Mouse (Mus musculus) forebrain, embryonic 11.5 days (tissue): ENCODE results near the gene Car3. TPM values are rescaled to one million over a fixed set of nuclear protein-coding genes. Genes with fewer than 3 reads are reported as not detected.

Experiments
- ATAC-seq: fragments of 200-750 bp; cut with Nextera tagmentation; replicated peaks from 2 replicates; pipeline ENCODE4 v1.8.0; 2017; ENCODE audit warnings: moderate TSS enrichment; ENCODE audit not compliant: low FRiP score
- DNase-seq: peaks from one replicate; pipeline ENCODE4 v3.0.0-alpha.2; 2017; ENCODE audit warnings: low spot score
- H3K27ac ChIP-seq: fragments of 300-500 bp; sonication (generic); 2 replicates; pipeline ENCODE4 v1.5.1; 2014; ENCODE audit warnings: low read depth, low read length
- H3K27me3 ChIP-seq: fragments of 300-500 bp; sonication (generic); 2 replicates; pipeline ENCODE4 v1.6.1; 2014; ENCODE audit warnings: mild to moderate bottlenecking, low read length, mixed read lengths; ENCODE audit not compliant: control insufficient read depth, insufficient read depth
- H3K36me3 ChIP-seq: fragments of 300-500 bp; sonication (generic); 2 replicates; pipeline ENCODE4 v1.6.1; 2014; ENCODE audit warnings: mild to moderate bottlenecking, low read length, moderate library complexity, mixed read lengths; ENCODE audit not compliant: control insufficient read depth, insufficient read depth
- H3K4me1 ChIP-seq: fragments of 300-500 bp; sonication (generic); replicated peaks from 2 replicates; pipeline ENCODE4 v1.6.1; 2014; ENCODE audit warnings: low read length, mixed read lengths; ENCODE audit not compliant: control insufficient read depth, insufficient read depth
- H3K4me2 ChIP-seq: fragments of 300-500 bp; sonication (generic); 2 replicates; pipeline ENCODE4 v1.6.1; 2014; ENCODE audit warnings: low read depth, mild to moderate bottlenecking, low read length, moderate library complexity, mixed read lengths; ENCODE audit not compliant: severe bottlenecking
- H3K4me3 ChIP-seq: fragments of 300-500 bp; sonication (generic); 2 replicates; pipeline ENCODE4 v1.5.1; 2014; ENCODE audit warnings: low read depth, low read length
- H3K9ac ChIP-seq: fragments of 300-500 bp; sonication (generic); 2 replicates; pipeline ENCODE4 v1.6.1; 2014; ENCODE audit warnings: low read length
- H3K9me3 ChIP-seq: fragments of 300-500 bp; sonication (generic); 2 replicates; pipeline ENCODE4 v1.6.1; 2016; ENCODE audit warnings: low read length, mixed read lengths; ENCODE audit not compliant: control insufficient read depth
- WGBS: fragments of 180-500 bp; shearing (Covaris S2); extraction: QIAGEN DNeasy Blood & Tissue Kit; methylation state at CpG from one replicate; pipeline ENCODE4 v1.1.7; 2014; 5-methylcytosine and 5-hydroxymethylcytosine counted together
- polyA plus RNA-seq: library from polyadenylated mRNA; unstranded; fragments of >200 nt; fragmentation: Nextera tagmentation; extraction: Ambion mirVana; gene quantifications from 2 replicates; pipeline ENCODE4 v1.2.1, GENCODE M21; 2014

The Car3 gene
- polyA plus RNA-seq, 1 experiment from 2014 or later: 1.6 TPM

GRCm38 (mm10) chr3:14865941-14866340 is 2.6 kb downstream of the Car3 start:
- no peak for ATAC-seq
- H3K9ac ChIP-seq: no peak overlapping the region
- WGBS: 70% methylated on average over 2 of the region's 2 CpGs

GRCm38 (mm10) chr3:14869779-14870178 is 6.5 kb downstream of the Car3 start:
- Histone ChIP-seq H3K4me1 (no peaks in the 10 kb centered on the region), H3K9me3 (no peaks in the 10 kb centered on the region), H3K27me3 (no peaks in the 10 kb centered on the region), H3K36me3 (no peaks in the 10 kb centered on the region), H3K4me3 (no peak overlapping the region), H3K9ac (no peak overlapping the region), H3K27ac (no peak overlapping the region), H3K4me2 (no peak overlapping the region)
- DNase-seq (peak; percentile 82), ATAC-seq (peak; percentile 74)
- 29% methylated on average over 11 of the region's 11 CpGs for WGBS

More at GRCm38 (mm10) chr3:14865941-14866340, 2.6 kb downstream of the Car3 start:
- no peaks in the 10 kb centered on the region for H3K9me3 ChIP-seq
- no peak overlapping the region for H3K27ac ChIP-seq
- no peak overlapping the region for H3K4me3 ChIP-seq
- no peak for DNase-seq
- H3K27me3 ChIP-seq: no peaks in the 10 kb centered on the region
- peaks cover 2% of the 10 kb centered on the region; the same call in 1 of the 2 replicates for H3K4me1 ChIP-seq
- no peak overlapping the region for H3K4me2 ChIP-seq
- no peaks in the 10 kb centered on the region for H3K36me3 ChIP-seq

GRCm38 (mm10) chr3:14870528-14870927 is 7.2 kb downstream of the Car3 start:
- no peak for DNase-seq
- no peaks in the 10 kb centered on the region for H3K9me3 ChIP-seq
- H3K4me1 ChIP-seq: no peaks in the 10 kb centered on the region
- no peak for ATAC-seq
- H3K27ac ChIP-seq: no peak overlapping the region
- no peak overlapping the region for H3K4me2 ChIP-seq
- H3K27me3 ChIP-seq: no peaks in the 10 kb centered on the region
- H3K36me3 ChIP-seq: no peaks in the 10 kb centered on the region
- H3K9ac ChIP-seq: no peak overlapping the region
- no peak overlapping the region for H3K4me3 ChIP-seq
- 76% methylated on average over 1 of the region's 1 CpGs for WGBS

- 55% methylated on average over 7 of the region's 7 CpGs for WGBS
- no peak for ATAC-seq
- H3K4me3 ChIP-seq: no peak overlapping the region
Observed at GRCm38 (mm10) chr3:14871386-14871785, 8.1 kb downstream of the Car3 start.

GRCm38 (mm10) chr3:14874402-14875040 is 11.2 kb downstream of the Car3 start:
- no peaks in the 10 kb centered on the region for H3K27me3 ChIP-seq
- no peak for DNase-seq
- no peak overlapping the region for H3K9ac ChIP-seq
- no peak overlapping the region for H3K27ac ChIP-seq
- H3K4me1 ChIP-seq: no peaks in the 10 kb centered on the region
- no peaks in the 10 kb centered on the region for H3K9me3 ChIP-seq
- WGBS: 51% methylated on average over 8 of the region's 8 CpGs
- H3K4me2 ChIP-seq: no peak overlapping the region
- 0 out of 2 replicates have a peak, but pooled peaks have one; percentile 39 for ATAC-seq
- H3K4me3 ChIP-seq: no peak overlapping the region
- no peaks in the 10 kb centered on the region for H3K36me3 ChIP-seq

More at GRCm38 (mm10) chr3:14871386-14871785, 8.1 kb downstream of the Car3 start:
- no peaks in the 10 kb centered on the region for H3K4me1 ChIP-seq
- no peak overlapping the region for H3K4me2 ChIP-seq
- H3K27ac ChIP-seq: no peak overlapping the region
- no peaks in the 10 kb centered on the region for H3K27me3 ChIP-seq
- no peaks in the 10 kb centered on the region for H3K9me3 ChIP-seq
- DNase-seq: no peak
- H3K36me3 ChIP-seq: no peaks in the 10 kb centered on the region
- no peak overlapping the region for H3K9ac ChIP-seq

- 80% methylated on average over 9 of the region's 9 CpGs for WGBS
- no peak overlapping the region for H3K4me2 ChIP-seq
- DNase-seq (no peak), ATAC-seq (no peak)
- H3K27ac ChIP-seq: no peak overlapping the region
- no peak overlapping the region for H3K4me3 ChIP-seq
- H3K27me3 ChIP-seq: no peaks in the 10 kb centered on the region
- H3K9ac ChIP-seq: no peak overlapping the region
- no peaks in the 10 kb centered on the region for H3K4me1 ChIP-seq
- H3K9me3 ChIP-seq: no peaks in the 10 kb centered on the region
- no peaks in the 10 kb centered on the region for H3K36me3 ChIP-seq
Observed at GRCm38 (mm10) chr3:14876325-14876918, 13.1 kb downstream of the Car3 start.

- Histone ChIP-seq H3K4me2 (no peak overlapping the region), H3K27me3 (no peaks in the 10 kb centered on the region), H3K36me3 (no peaks in the 10 kb centered on the region), H3K9me3 (no peaks in the 10 kb centered on the region), H3K27ac (no peak overlapping the region), H3K4me3 (no peak overlapping the region), H3K9ac (no peak overlapping the region), H3K4me1 (no peaks in the 10 kb centered on the region)
- WGBS: 90% methylated on average over 7 of the region's 7 CpGs
- DNase-seq (no peak), ATAC-seq (no peak)
Observed at GRCm38 (mm10) chr3:14877251-14877909, 14.1 kb downstream of the Car3 start.

GRCm38 (mm10) chr3:14878749-14879223 is 15.5 kb downstream of the Car3 start:
- H3K4me3 ChIP-seq: no peak overlapping the region
- H3K4me2 ChIP-seq: no peak overlapping the region
- DNase-seq (no peak), ATAC-seq (0 out of 2 replicates have a peak, but pooled peaks have one; percentile 21)
- 77% methylated on average over 6 of the region's 6 CpGs for WGBS
- no peaks in the 10 kb centered on the region for H3K36me3 ChIP-seq
- no peaks in the 10 kb centered on the region for H3K4me1 ChIP-seq
- H3K27ac ChIP-seq: no peak overlapping the region
- no peaks in the 10 kb centered on the region for H3K27me3 ChIP-seq
- H3K9ac ChIP-seq: no peak overlapping the region
- H3K9me3 ChIP-seq: no peaks in the 10 kb centered on the region
